8 mouse cellular contexts compared by ENCODE assay signal in genomic region chr2:125866058-125866740, GRCm38 (mm10). TPM values are rescaled to one million over a fixed set of nuclear protein-coding genes. Genes with fewer than 3 reads are reported as not detected.
DNase-seq lines count a peak whose midpoint lies in the region; ATAC-seq and TF ChIP-seq lines count a peak whose summit lies in the region.

No protein-coding gene starts in this region.

- H3K27me3 ChIP-seq in ES-Bruce4 (ENCODE audit: control insufficient read depth, insufficient read depth, low read length, poor library complexity, severe bottlenecking): no peaks in the 10 kb centered on the region
- H3K27me3 ChIP-seq in forebrain, embryonic 16.5 days (replicated peaks; ENCODE audit: control insufficient read depth, insufficient read depth, low read length): no peaks in the 10 kb centered on the region
- H3K27me3 ChIP-seq in lung, embryonic 15.5 days: no peaks in the 10 kb centered on the region

- no peaks in the 10 kb centered on the region for H3K9me3 ChIP-seq in ES-Bruce4 (replicated peaks; ENCODE audit: control insufficient read depth, insufficient read depth, low read length, poor library complexity, severe bottlenecking)
- H3K9me3 ChIP-seq in forebrain, embryonic 16.5 days (ENCODE audit: control insufficient read depth, low read length): no peaks in the 10 kb centered on the region
- H3K9me3 ChIP-seq in lung, embryonic 15.5 days: no peaks in the 10 kb centered on the region

- intact Hi-C loops in heart, postnatal 25 days (cut with DNase I): no loop called here

- H3K27ac ChIP-seq in ES-Bruce4 (ENCODE audit: insufficient read depth, low read length): no peak overlapping the region
- H3K27ac ChIP-seq in forebrain, embryonic 16.5 days (ENCODE audit: low read length): peak overlapping the region; percentile 37
- peak overlapping the region; percentile 71 for H3K27ac ChIP-seq in layer of hippocampus, adult 2 months
- no peak overlapping the region; the same call in 1 of the 2 replicates for H3K27ac ChIP-seq in lung, embryonic 15.5 days
- peak overlapping the region; percentile 36; the same call in 1 of the 2 replicates for H3K27ac ChIP-seq in olfactory bulb, adult 2 months (ENCODE audit: insufficient read depth, low read depth, low read length)

- TF ChIP-seq CTCF in ES-Bruce4 (IDR thresholded peaks at IDR 0.05; ENCODE audit: low read depth, low read length): no peak
- no peak for TF ChIP-seq CTCF in layer of hippocampus, adult 2 months (conservative IDR thresholded peaks at IDR 0.05)
- no peak for TF ChIP-seq CTCF in olfactory bulb, adult 2 months (IDR thresholded peaks at IDR 0.05; ENCODE audit: insufficient read depth, low read depth, low read length)

- H3K4me2 ChIP-seq in forebrain, embryonic 16.5 days (ENCODE audit: low read length): peak overlapping the region; percentile 69
- H3K4me2 ChIP-seq in lung, embryonic 15.5 days: peak overlapping the region; percentile 74

- peak; percentile 53 to 54 for DNase-seq in cerebellum, adult 18-20 months
- peak; percentile 14 for DNase-seq in heart, postnatal 25 days (ENCODE audit: low spot score)
- peak; percentile 15 to 20 for DNase-seq in layer of hippocampus, adult 2 months (ENCODE audit: low spot score in 2 of 2)
- peak; percentile 55 to 63 for DNase-seq in thymus, adult 18-20 months

- no peaks in the 10 kb centered on the region for H3K4me1 ChIP-seq in ES-Bruce4 (ENCODE audit: control insufficient read depth, insufficient read depth, low read length)
- H3K4me1 ChIP-seq in forebrain, embryonic 16.5 days (replicated peaks; ENCODE audit: control insufficient read depth, insufficient read depth, low read length): peaks cover 12% of the 10 kb centered on the region
- peaks cover 14% of the 10 kb centered on the region; the same call in 1 of the 2 replicates for H3K4me1 ChIP-seq in lung, embryonic 15.5 days
- peaks cover 6% of the 10 kb centered on the region for H3K4me1 ChIP-seq in olfactory bulb, adult 2 months (ENCODE audit: control insufficient read depth, insufficient read depth, low read length)

- peak overlapping the region; percentile 62 for H3K4me3 ChIP-seq in ES-Bruce4 (ENCODE audit: low read depth, low read length)
- peak overlapping the region; percentile 53 for H3K4me3 ChIP-seq in forebrain, embryonic 16.5 days (replicated peaks; ENCODE audit: low read length)
- H3K4me3 ChIP-seq in layer of hippocampus, adult 2 months: peak overlapping the region; percentile 65
- peak overlapping the region; percentile 60 for H3K4me3 ChIP-seq in lung, embryonic 15.5 days
- H3K4me3 ChIP-seq in olfactory bulb, adult 2 months (ENCODE audit: insufficient read depth, low read depth, low read length): peak overlapping the region; percentile 73

- no peak for TF ChIP-seq EP300 in ES-Bruce4 (IDR thresholded peaks at IDR 0.05; ENCODE audit: insufficient read depth, low read depth, low read length)

- WGBS in forebrain, embryonic 16.5 days: 6% methylated on average over 23 of the region's 23 CpGs
- 4% methylated on average over 23 of the region's 23 CpGs for WGBS in lung, embryonic 15.5 days
- 2% methylated on average over 22 of the region's 23 CpGs for WGBS in olfactory bulb, adult 2 months

- peak; percentile 86 for ATAC-seq in forebrain, embryonic 16.5 days
- peak; percentile 82; the same call in 1 of the 2 replicates for ATAC-seq in lung, embryonic 15.5 days (ENCODE audit: borderline replicate concordance, extremely low read depth, low FRiP score, low TSS enrichment)

- H3K36me3 ChIP-seq in ES-Bruce4 (ENCODE audit: control insufficient read depth, insufficient read depth, low read length, poor library complexity, severe bottlenecking): no peaks in the 10 kb centered on the region
- H3K36me3 ChIP-seq in forebrain, embryonic 16.5 days (ENCODE audit: control insufficient read depth, insufficient read depth): no peaks in the 10 kb centered on the region
- no peaks in the 10 kb centered on the region for H3K36me3 ChIP-seq in lung, embryonic 15.5 days

- no peak for TF ChIP-seq POLR2A in ES-Bruce4 (IDR thresholded peaks at IDR 0.05; ENCODE audit: insufficient read depth, low read length)
- TF ChIP-seq POLR2A in olfactory bulb, adult 2 months (IDR thresholded peaks at IDR 0.05; ENCODE audit: insufficient read depth, low read depth, low read length): no peak

- H3K9ac ChIP-seq in ES-Bruce4 (ENCODE audit: low read depth, poor library complexity, severe bottlenecking): peak overlapping the region; percentile 35
- H3K9ac ChIP-seq in forebrain, embryonic 16.5 days (replicated peaks; ENCODE audit: low read depth, low read length): peak overlapping the region; percentile 68
- peak overlapping the region; percentile 59 for H3K9ac ChIP-seq in lung, embryonic 15.5 days

RNA-seq across cellular contexts. Expression of gene Cops2, which starts 7.3 kb away (rescaled TPM):
- polyA plus RNA-seq in ES-Bruce4 (2011; ENCODE audit: insufficient read depth, insufficient read length, low read depth, missing spikeins): 208 and 233 TPM in 2 replicates
- polyA plus RNA-seq in forebrain, embryonic 16.5 days (2015; fragmentation: Nextera tagmentation; extraction: Ambion mirVana): 63.6 and 80.4 TPM in 2 replicates
- 10 to 100 TPM; 86.9 to 87.0 TPM for total RNA-seq in heart, postnatal 25 days (2021)
- total RNA-seq in layer of hippocampus, adult 2 months (2021): 100 to 1,000 TPM; 111 to 119 TPM
- polyA plus RNA-seq in lung, embryonic 15.5 days (2015; fragmentation: Nextera tagmentation; extraction: Ambion mirVana): 73.4 and 76.0 TPM in 2 replicates
- polyA plus RNA-seq in olfactory bulb, adult 2 months (2012; ENCODE audit: insufficient read depth, insufficient read length, low replicate concordance, missing spikeins): not detected in 2 replicates

RNA-seq across cellular contexts. Expression of gene Galk2, which starts 7.3 kb away (rescaled TPM):
- 19.0 and 21.4 TPM in 2 replicates for polyA plus RNA-seq in ES-Bruce4 (2011; ENCODE audit: insufficient read depth, insufficient read length, low read depth, missing spikeins)
- 24.9 and 27.9 TPM in 2 replicates for polyA plus RNA-seq in forebrain, embryonic 16.5 days (2015; fragmentation: Nextera tagmentation; extraction: Ambion mirVana)
- total RNA-seq in heart, postnatal 25 days (2021): 10 to 100 TPM; 10.1 to 10.9 TPM
- 10 to 100 TPM; 25.8 to 26.0 TPM for total RNA-seq in layer of hippocampus, adult 2 months (2021)
- polyA plus RNA-seq in lung, embryonic 15.5 days (2015; fragmentation: Nextera tagmentation; extraction: Ambion mirVana): 39.4 and 39.9 TPM in 2 replicates
- polyA plus RNA-seq in olfactory bulb, adult 2 months (2012; ENCODE audit: insufficient read depth, insufficient read length, low replicate concordance, missing spikeins): not detected in 2 replicates

Comparison
In these comparisons a context has a peak if more than half of its experiments do, and no peak if none do; other contexts are left out.
1. H3K27ac ChIP-seq: peak in forebrain, embryonic 16.5 days (single experiment), layer of hippocampus, adult 2 months (single experiment) and olfactory bulb, adult 2 months (single experiment); none in ES-Bruce4 (single experiment) and lung, embryonic 15.5 days (single experiment).
2. RNA of gene Galk2, which starts 7.3 kb away (polyA plus RNA-seq): 39.4 to 39.9 TPM in lung, embryonic 15.5 days, 24.9 to 27.9 TPM in forebrain, embryonic 16.5 days and 19.0 to 21.4 TPM in ES-Bruce4; not detected in olfactory bulb, adult 2 months; every median in the first group is over 10 times any median in the second.
3. Peak in every context shown above with its lines, with median percentiles within 50 percentile points of each other: H3K4me3 ChIP-seq, H3K9ac ChIP-seq and DNase-seq.